Mouse (Mus musculus) 3T3-L1 (cell line): ENCODE measurements around the gene Cfhr2.
"Not testable (repeated sequence)": the region's sequence is repeated elsewhere in the genome, so short reads cannot be mapped to it uniquely, and the experiment has no call there.

Source experiments
- DNase-seq: peaks from one replicate; pipeline ENCODE4 v3.0.0-alpha.2; 2015; ENCODE audit warnings: low read depth, low spot score

Cfhr2 gene

DNA sequence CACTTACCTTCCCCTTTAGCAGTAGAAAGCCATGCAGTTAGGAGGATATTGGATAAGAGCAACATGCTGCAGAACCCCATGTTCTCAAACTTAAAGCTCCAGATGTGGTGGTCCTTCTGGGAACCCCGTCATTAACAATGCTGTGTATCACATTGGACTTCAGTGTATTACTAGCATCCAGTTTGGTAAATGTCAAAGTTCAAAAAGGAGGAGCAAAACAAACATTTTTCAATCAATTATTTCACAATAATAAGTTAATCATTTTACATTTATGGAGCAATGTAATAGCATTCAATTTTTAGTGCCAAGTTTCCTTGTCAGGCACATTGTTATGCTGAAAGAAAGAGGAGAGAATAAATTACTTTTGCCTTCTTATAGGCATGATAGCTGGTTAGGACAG is at the start of gene Cfhr2:
TSS of gene Cfhr2 (minus strand) at position 155 of the 400 bp plus-strand sequence.
- DNase-seq, result no peak

GRCm38 (mm10) chr1:139863751-139864150 is 5.2 kb upstream of the Cfhr2 start:
- no peak for DNase-seq

- DNase-seq, result no peak
Observed at GRCm38 (mm10) chr1:139860176-139860575, 1.7 kb upstream of the Cfhr2 start.

DNA sequence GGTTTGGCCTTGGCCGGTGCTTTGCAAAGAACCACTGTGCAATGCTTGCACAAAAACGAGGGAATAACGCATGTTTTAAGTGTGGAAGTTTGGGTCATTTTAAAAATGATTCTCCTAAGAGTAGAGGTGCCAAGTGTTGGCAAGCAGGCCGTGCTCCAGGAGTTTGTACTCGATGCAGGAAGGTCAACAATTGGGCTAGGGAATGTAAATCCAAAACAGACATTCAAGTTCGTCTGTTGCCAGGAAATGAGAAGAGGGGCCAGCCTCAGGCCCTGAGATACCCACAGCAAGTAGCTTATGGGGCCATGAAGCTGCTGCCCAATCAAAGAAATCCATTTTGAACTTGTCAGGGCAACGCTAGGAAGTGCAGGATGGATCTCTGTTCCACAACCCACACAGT is 18.8 kb downstream of the Cfhr2 start:
- no peak for DNase-seq

DNA sequence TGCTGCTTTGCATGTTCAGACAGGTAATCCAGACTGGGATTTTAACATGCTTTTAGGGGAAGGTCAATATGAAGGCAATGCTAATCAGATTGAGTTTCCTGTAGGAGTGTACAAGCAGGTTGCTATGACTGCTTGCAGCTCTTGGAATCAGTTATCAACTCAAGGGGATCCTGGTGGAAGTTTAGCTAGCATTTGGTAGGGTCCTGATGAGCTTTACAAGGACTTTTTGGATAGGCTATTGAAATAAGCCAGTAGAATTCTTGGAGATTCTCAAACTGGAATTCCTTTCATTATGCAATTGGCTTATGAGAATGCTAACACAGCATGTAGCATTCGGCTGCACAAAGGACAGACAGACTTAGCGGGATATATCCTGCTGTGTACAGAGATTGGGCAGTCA is 19.2 kb downstream of the Cfhr2 start:
- no peak for DNase-seq

DNA sequence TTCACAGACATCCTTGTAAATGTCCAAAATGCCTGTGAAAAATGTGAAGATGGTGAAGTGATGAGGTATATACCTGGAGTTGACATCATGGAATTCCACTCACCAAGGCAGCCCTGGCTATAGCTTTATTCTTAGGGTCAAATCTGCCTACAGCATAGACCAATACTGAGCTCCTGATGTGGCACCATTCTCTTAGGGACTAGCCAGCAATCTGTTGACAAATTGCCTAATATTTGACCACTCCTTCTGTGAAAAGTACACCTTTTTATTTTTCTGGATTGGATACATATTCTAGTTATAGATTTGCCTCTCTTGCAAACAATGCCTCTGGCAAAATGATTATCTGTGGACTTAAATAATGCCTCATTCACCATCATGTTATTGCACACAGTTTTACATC is 49.9 kb downstream of the Cfhr2 start:
- DNase-seq, result no peak

- DNase-seq, result no peak
Observed at GRCm38 (mm10) chr1:139781143-139781542, 77.4 kb downstream of the Cfhr2 start, which contains the start of gene Gm4788. Gene Gm4788 (minus strand): TSS chr1:139781243.

DNA sequence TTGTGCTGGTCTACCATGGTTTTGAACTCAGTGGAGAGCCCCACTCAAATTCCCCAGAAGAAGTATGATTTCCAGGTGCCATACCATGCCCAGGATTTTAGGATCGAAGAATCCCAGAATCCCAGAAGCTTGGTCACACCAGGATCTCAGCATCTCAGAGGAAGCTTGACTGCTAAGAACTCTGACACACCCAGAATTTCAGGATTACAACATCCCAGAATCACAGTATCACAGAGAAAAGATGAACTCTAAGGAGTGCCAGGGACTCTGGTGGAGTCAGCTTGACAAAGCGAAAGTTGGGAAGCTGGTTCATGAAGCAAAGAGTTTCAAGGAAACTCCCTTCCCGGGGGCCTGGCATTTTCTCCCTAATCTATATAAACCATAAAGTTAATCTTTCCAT is 88.6 kb downstream of the Cfhr2 start:
- DNase-seq, result not testable (repeated sequence)
